Mouse (Mus musculus) liver, adult (tissue): Measurements from ENCODE around the gene Tjp2.

Experiments used
- GATA4 ChIP-seq: IDR thresholded peaks from 2 replicates; pipeline ENCODE4 v1.6.1; 2014; ENCODE audit warnings: mild to moderate bottlenecking, low read length; ENCODE audit not compliant: insufficient replicate concordance

Tjp2 gene

DNA sequence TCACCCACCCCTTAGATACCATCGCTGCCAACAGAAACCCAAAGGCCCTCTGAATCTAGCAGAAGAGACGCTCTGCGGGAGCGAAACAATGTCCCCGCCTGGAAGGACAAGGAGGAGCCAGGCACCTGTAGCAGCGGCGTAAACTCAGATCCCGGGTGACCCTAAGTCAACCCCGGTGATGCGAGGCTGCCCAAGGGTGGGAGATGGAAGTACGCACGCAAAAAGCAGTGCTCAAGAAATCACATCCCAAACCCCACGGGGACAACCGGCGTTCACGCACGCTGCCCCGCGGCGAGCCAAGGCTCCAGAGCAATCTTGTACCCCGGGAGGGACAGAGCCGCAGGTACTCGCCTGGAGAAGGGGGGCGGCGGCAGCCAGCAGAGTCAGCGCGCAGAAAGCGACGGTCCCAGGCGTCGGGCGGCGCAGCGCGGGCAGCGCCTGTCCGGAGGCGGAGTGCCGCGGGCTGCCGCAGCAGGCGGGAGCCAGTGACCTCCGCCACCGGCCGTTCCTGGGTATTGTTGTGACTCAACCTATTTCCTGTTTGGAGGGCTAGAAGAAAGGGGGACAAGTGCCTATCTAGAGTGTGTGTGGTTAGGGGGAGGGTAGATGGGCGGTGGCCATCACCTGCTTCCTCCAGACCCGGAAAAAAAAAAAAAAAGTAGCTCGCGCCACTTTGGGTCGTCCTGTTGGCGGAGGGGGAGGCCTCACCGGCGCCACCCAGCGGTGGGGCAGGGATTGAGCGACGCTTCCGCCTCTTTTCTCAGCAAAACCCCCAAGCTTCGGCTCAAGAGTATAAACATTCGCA is at the start of gene Tjp2:
Gene Tjp2, minus strand, starts transcription at position 531 of the 805 bp plus-strand sequence.
- TF ChIP-seq GATA4, result peak; percentile 82; the same call in 1 of the 2 replicates

DNA sequence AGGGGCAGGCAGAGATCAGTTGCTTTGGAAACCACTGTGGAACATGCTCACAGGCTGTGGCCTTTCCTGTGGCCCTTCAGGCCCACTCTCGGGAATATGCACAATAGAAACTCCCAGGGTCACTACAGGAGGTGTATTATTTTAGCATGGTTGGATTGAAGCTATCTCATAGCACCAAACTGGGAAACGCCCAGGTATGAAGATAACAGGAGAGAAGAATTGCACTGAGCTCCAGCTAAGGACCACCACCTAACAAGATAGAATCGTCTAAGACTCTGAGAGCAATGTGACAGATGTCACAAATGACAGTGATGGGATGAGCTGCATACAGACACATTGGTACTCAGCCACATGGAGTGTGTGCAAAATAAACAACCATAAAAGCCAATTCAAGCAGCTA is 49.5 kb upstream of the Tjp2 start:
- TF ChIP-seq GATA4, result no peak

DNA sequence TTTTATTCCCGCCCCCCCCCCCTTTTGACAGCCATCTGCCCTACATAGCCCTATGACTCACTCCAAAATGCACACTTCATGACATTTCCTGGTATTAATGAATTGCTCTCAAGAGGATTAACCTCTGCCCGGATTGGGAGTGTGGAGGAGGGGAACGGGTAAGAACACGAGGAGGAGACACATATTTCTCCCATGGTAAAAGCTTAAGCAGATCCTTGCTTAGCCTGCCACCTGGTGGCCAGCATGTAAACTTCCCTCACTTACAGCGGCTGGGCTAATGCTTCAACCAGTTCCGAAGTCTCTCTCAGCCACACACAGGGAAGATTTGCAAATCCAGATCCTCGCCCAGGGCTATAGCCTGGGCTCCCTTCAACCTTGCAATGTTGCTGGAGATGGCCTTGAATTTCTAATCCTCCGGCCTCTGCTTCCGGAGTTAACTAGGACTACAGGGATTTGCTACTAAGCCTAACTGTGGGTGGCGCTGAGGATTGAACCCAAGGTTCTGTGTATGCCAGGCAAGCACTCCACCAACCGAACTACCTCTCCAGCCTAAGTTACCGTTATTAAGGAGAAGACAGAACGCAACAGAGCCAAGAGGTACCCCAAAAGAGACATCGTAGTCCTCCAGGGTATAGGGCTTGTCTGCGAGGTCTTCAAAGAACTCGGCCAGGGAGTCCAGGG is 47.1 kb upstream of the Tjp2 start:
- TF ChIP-seq GATA4, result no peak

DNA sequence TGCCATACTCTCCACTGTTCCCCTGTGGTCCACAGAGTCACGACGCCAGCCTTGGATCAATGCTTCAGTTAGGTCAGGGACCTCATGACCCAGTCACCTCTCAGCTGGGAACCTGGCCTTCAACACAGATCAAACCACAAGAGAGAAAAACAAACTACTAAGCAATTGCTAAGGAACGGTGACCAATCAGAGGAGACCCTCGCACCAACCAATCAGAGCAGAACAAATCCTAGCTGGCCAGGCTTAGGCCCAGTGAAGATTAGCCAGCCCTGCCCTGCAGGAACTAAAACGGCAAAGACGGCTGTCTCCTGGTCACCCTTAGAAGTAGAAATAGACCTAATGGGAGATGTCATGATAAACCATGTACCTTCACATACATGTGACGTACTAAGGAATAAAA is 46.5 kb upstream of the Tjp2 start:
- TF ChIP-seq GATA4, result no peak

DNA sequence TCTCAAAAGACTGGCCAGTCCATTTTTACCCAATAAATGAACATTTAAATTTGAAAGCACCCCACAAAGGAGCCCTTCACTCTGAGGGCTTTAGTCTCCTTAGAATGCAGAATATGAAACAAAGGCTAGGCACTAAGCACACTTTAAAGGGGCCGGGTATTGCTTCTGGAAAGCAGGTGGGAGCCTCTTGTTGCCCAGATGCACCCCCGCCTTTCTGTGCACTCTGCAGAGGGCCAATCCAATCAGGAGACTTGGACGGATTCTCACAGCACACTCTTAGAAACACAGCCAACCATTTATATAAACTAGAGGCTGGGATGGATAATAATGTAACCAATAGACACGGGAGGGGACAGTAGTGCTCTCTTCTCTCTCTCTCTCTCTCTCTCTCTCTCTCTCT is 43.7 kb upstream of the Tjp2 start:
- TF ChIP-seq GATA4, result no peak

DNA sequence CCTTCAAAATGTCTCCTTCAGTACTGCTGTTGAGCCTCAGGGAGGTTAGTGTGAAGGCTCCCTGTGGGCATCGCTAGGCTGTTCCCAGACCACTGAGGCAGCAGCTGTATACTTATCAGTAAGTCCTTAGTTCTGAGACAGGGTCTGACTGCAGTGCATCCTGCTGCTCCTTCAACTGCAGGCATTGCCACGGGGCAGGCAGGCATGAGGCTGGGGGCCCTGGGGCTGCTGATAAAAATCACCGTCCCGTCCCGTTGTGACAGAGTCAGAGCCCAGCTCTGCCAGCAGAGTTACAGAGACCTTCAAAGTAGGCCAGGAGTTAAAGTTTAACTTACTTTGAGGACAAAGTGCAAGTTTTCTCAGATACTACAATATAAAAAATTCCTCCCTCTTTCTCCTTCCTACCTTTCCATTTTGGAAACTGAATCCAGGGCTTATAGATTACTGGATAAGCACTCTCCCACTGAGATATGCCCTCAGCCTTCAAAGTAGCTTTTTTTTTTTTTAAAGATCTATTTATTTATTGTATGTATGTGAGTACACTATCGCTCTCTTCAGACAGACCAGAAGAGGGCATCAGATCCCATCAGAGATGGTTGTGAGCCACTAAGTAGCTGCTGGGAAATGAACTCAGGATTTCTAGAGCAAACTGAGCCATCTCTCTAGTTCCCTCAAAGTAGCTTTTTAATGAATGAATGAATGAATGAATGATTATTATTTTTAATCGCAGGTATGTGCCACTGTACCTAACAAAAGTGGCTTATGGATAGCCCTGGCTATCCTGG is 41.4 kb upstream of the Tjp2 start:
- TF ChIP-seq GATA4, result peak; percentile 97

DNA sequence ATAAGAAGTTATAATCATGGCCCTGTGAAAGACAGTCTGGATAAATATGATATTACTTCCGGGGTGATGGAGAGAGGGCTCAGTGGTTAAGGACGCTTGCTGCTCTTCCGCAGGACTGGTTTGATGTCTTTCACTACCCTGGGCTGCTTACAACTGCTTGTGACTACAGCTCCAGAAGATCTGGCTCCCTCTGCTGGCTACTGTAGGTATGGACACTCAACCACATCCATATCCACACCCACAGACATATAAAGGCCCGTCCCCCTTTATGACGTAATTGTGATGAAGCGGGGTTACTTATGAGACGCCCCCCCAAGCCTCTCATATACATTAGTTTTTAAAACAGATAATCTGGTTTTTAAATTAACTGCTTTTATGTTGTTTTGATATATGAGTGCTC is 40.2 kb upstream of the Tjp2 start:
- no peak for TF ChIP-seq GATA4

DNA sequence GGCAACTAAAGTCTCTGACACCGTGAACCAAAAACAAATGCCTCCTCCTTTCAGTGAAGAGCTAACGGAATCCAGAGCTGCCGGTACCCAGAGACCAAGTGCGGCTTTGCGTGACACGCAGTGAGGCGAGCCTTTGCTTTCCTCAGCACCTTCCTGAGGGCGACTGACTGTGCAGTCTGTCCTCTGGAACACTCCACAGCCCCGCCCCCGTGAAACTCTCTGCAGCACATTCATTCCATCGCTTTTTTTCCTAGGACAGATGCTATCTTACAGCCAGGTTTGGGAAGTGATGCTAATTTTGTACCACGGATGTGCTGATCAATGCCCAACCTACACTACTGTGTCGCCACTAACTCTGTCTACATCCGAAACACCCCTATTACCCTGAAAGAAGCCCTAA is 37.9 kb upstream of the Tjp2 start:
- no peak for TF ChIP-seq GATA4

DNA sequence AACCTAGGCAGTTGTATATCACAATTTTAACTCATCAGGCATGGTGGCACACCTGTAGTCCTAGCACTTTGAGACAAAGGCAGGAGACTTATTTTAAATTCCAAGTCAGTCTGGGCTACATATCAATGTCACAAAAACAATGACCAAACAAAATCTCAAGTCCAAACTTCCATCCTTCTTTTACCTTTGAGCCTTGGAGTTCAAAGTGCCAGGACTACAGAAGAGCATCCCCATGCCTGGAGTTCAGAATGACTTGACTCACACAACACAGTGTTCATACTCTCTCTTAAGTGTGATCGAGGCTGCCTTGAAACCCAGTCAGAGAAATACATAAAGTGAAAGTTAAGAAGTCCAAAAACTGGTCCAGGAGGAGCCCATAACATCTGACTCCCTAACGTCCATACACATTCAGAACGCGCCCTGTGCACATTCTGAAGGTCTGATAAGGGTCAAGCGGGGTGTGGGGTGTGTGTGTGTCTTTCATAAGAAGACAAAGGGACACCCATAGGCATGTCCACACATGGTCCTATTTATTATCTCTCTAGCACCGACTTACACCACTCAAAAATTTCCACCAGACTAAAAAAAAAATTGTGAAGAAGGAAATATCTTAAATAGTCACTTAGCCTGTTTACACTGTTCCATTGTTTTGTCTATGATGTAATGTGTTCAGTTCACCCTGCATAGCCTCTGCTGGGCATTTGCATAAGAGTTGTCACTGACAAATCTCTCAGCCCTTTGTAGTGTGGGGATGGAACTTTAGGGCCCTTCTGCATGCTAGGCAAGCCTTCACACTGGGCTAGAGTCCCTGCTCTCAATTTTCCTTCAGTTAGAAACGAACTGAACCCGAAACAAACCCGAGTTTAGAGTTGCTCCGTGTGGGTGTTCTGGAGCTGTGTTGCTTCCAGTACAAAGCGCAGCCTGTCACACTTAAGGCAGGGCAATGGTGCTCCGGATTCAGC is 34.8 kb upstream of the Tjp2 start:
- TF ChIP-seq GATA4, result no peak

DNA sequence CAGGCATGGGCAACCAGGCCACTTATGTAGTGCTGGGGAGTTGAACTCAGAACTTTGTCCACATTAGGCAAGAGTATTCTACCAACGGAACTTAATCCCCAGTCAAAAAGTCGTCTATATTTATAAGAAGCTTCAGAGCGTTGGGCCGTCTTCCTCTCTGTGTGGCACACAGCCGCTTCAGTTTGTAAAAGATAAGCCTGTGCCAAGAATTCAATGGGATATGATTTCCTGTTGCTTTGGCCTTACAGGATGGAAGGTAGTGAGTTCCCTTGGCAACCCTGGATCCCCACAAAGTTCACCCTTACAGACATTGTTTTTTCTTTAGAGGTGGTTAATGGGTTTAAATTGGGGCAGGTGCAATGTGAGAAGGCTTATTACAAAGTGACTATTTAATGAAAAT is 33.5 kb upstream of the Tjp2 start:
- peak; percentile 31; the same call in 1 of the 2 replicates for TF ChIP-seq GATA4

DNA sequence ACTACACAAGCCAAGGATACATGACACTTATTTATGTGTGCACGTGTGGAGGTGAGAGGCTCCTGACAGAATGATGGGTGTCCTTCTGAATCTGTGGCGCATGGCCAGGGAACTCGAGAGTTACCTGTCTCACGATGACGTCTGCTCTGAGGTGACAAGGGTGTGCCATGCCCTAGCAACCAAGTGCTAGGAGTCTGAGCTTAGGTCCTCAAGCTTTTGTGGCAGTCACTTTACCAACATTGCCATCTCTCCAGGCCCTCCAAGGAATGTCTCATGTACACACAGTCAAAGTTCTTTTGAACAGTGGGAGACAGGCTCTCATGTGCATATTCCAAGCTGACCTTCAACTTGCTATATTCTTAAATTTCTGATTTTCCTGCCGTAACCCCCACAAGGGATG is 33.1 kb upstream of the Tjp2 start:
- no peak for TF ChIP-seq GATA4

DNA sequence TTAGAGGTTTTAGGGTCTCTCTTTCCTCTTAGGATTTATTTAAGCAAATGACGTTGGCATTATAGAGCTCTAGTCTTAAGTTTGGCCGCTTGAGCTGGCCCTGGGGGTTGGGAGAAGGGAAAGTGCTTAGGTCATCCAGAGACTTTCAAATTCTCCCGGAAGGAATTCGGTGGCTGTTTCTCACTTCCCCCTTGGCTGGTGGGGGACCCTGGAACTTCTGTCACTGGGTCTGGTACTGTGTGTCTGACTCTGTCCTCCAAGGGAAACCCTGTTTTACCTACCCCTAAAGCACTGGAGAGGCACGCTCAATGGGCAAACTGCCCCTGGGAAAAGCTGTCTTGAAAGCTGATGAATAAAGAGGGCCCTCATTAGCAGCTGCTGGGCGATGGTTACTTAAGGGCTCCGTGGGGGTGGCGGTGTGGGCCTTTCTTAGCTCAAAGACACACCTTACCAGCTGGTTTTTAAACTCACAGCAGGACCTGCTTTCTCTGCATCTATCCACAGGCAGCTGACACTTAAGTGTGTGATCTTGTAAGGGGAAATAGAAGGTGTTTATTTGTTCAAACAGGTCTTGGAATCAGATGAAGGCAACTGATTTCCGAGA is 28.9 kb upstream of the Tjp2 start:
- TF ChIP-seq GATA4, result no peak

DNA sequence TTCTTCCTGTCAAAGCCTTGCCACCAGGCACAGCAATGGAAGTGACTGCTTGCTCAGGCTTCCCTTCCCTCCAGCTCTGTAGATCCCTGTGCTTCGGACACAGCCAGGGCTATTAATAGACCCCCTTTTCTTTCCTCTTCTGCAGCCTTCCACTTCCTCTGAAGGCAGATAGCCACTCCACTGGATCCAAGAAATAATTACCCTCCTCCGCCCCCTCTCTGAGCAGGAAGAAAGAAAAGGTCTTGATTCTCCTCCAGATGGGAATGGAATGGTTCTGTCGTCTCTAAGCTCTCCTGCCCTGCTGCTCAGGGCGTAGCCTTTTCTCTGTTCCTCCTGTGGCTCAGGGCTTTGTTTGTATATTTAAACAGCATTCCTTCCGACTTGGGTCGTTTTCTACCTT is 27.0 kb upstream of the Tjp2 start:
- peak; percentile 78; the same call in 1 of the 2 replicates for TF ChIP-seq GATA4

DNA sequence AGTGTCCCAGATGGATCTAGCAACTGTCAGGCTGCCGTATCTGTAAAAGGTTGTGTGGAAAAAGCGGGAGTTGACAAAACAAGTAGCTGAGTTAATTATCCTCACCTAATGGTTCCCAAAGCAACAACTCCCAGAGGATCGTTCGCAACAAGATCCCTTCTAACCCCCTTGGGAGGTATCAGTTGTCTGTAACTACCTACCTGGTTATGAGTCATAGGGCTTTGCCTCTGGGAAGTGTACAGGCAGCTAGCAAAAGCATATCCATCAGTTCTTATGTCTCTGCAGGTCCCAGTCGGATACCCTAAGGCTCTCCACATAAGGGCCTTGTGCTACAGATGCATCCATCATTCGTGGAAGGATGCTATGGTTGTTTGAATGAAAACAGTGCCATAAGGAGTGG is 18.5 kb upstream of the Tjp2 start:
- no peak for TF ChIP-seq GATA4
